Mouse (Mus musculus) heart, embryonic 10.5 days (tissue): ENCODE results near the gene Setd6. TPM values are rescaled to one million over a fixed set of nuclear protein-coding genes. Genes with fewer than 3 reads are reported as not detected.
A peak's percentile ranks its signal among the peaks of the same experiment; 100 is the strongest.

ENCODE experiments used
- DNase-seq: peaks from one replicate; pipeline ENCODE4 v3.0.0-alpha.2; 2017; ENCODE audit warnings: low spot score
- H3K27ac ChIP-seq: fragments of 300-500 bp; sonication (generic); 2 replicates; pipeline ENCODE4 v1.5.1; 2016; ENCODE audit warnings: mild to moderate bottlenecking
- H3K27me3 ChIP-seq: fragments of 300-500 bp; sonication (generic); 2 replicates; pipeline ENCODE4 v1.6.1; 2016; ENCODE audit warnings: mild to moderate bottlenecking; ENCODE audit not compliant: poor library complexity, insufficient read depth, severe bottlenecking
- H3K36me3 ChIP-seq: fragments of 300-500 bp; sonication (generic); 2 replicates; pipeline ENCODE4 v1.6.1; 2016; ENCODE audit warnings: mild to moderate bottlenecking, moderate library complexity
- H3K4me1 ChIP-seq: fragments of 300-500 bp; sonication (generic); 2 replicates; pipeline ENCODE4 v1.6.1; 2016; ENCODE audit warnings: mild to moderate bottlenecking
- H3K4me3 ChIP-seq: fragments of 300-500 bp; sonication (generic); 2 replicates; pipeline ENCODE4 v1.5.1; 2016; ENCODE audit warnings: mild to moderate bottlenecking, moderate library complexity
- H3K9me3 ChIP-seq: fragments of 300-500 bp; sonication (generic); 2 replicates; pipeline ENCODE4 v1.6.1; 2016; ENCODE audit warnings: mild to moderate bottlenecking, moderate library complexity
- WGBS: fragments of 180-500 bp; shearing (Covaris S2); methylation state at CpG from one replicate; pipeline ENCODE4 v1.1.7; 2016; 5-methylcytosine and 5-hydroxymethylcytosine counted together
- polyA plus RNA-seq: library from polyadenylated mRNA; unstranded; fragments of >200 nt; fragmentation: Nextera tagmentation; extraction: Ambion mirVana; gene quantifications from 2 replicates; pipeline ENCODE4 v1.2.1, GENCODE M21; 2016

The Setd6 gene
- 24.5 and 30.2 TPM in 2 replicates for polyA plus RNA-seq

GRCm38 (mm10) chr8:95715676-95716531 lies at the start of gene Setd6:
Gene Setd6, plus strand, starts transcription at chr8:95715881.
- peak; percentile 95 for DNase-seq
- H3K36me3 ChIP-seq: peaks cover 70% of the 10 kb centered on the region
- no peaks in the 10 kb centered on the region for H3K9me3 ChIP-seq
- peaks cover 36% of the 10 kb centered on the region for H3K4me1 ChIP-seq
- WGBS: 1% methylated on average over 79 of the region's 79 CpGs
- no peaks in the 10 kb centered on the region for H3K27me3 ChIP-seq
- peak within 1 kb of the TSS; percentile 95 for H3K4me3 ChIP-seq
- H3K27ac ChIP-seq: peak within 1 kb of the TSS; percentile 95

- Histone ChIP-seq H3K36me3 (no peaks in the 10 kb centered on the region), H3K4me3 (no peak overlapping the region), H3K4me1 (peaks cover 30% of the 10 kb centered on the region), H3K27me3 (peaks cover 9% of the 10 kb centered on the region), H3K27ac (no peak overlapping the region), H3K9me3 (no peaks in the 10 kb centered on the region; the same call in 1 of the 2 replicates)
- DNase-seq: no peak
- 53% methylated on average over 8 of the region's 8 CpGs for WGBS
Observed at GRCm38 (mm10) chr8:95668163-95668958, 47.3 kb upstream of the Setd6 start.

- Histone ChIP-seq H3K9me3 (no peaks in the 10 kb centered on the region; the same call in 1 of the 2 replicates), H3K36me3 (no peaks in the 10 kb centered on the region), H3K27me3 (peaks cover 22% of the 10 kb centered on the region), H3K4me3 (no peak overlapping the region), H3K4me1 (peaks cover 20% of the 10 kb centered on the region), H3K27ac (no peak overlapping the region)
- WGBS: 76% methylated on average over 2 of the region's 2 CpGs
- DNase-seq: no peak
Observed at GRCm38 (mm10) chr8:95669967-95670366, 45.7 kb upstream of the Setd6 start.

GRCm38 (mm10) chr8:95671861-95672260 lies 43.8 kb upstream of the Setd6 start:
- Histone ChIP-seq H3K4me1 (peaks cover 20% of the 10 kb centered on the region), H3K9me3 (no peaks in the 10 kb centered on the region; the same call in 1 of the 2 replicates), H3K27me3 (peaks cover 41% of the 10 kb centered on the region), H3K27ac (no peak overlapping the region), H3K4me3 (no peak overlapping the region), H3K36me3 (no peaks in the 10 kb centered on the region)
- 88% methylated on average over 6 of the region's 6 CpGs for WGBS
- DNase-seq: no peak

- H3K4me1 ChIP-seq: peaks cover 23% of the 10 kb centered on the region
- peaks cover 50% of the 10 kb centered on the region for H3K27me3 ChIP-seq
- no peaks in the 10 kb centered on the region for H3K9me3 ChIP-seq
- no peak for DNase-seq
- H3K4me3 ChIP-seq: no peak overlapping the region
- H3K36me3 ChIP-seq: no peaks in the 10 kb centered on the region
- H3K27ac ChIP-seq: no peak overlapping the region
- 62% methylated on average over 5 of the region's 5 CpGs for WGBS
Observed at GRCm38 (mm10) chr8:95672811-95673210, 42.9 kb upstream of the Setd6 start.

GRCm38 (mm10) chr8:95676631-95677030 lies 39.0 kb upstream of the Setd6 start, which contains the start of gene Ndrg4:
Gene Ndrg4, plus strand, starts transcription at chr8:95676980.
- Histone ChIP-seq H3K9me3 (no peaks in the 10 kb centered on the region), H3K4me3 (peak within 1 kb of the TSS; percentile 69), H3K27me3 (peaks cover 88% of the 10 kb centered on the region), H3K27ac (peak within 1 kb of the TSS; percentile 85), H3K36me3 (no peaks in the 10 kb centered on the region), H3K4me1 (peaks cover 15% of the 10 kb centered on the region)
- DNase-seq: no peak
- 40% methylated on average over 9 of the region's 9 CpGs for WGBS

- no peaks in the 10 kb centered on the region for H3K9me3 ChIP-seq
- under 1% methylated on average over 35 of the region's 48 CpGs for WGBS
- H3K27me3 ChIP-seq: peaks cover 91% of the 10 kb centered on the region
- no peak for DNase-seq
- H3K4me1 ChIP-seq: peaks cover 15% of the 10 kb centered on the region
- no peaks in the 10 kb centered on the region for H3K36me3 ChIP-seq
- peak overlapping the region; percentile 85 for H3K27ac ChIP-seq
- peak overlapping the region; percentile 69 for H3K4me3 ChIP-seq
Observed at GRCm38 (mm10) chr8:95677591-95678023, 38.1 kb upstream of the Setd6 start.

GRCm38 (mm10) chr8:95678024-95678611 lies 37.6 kb upstream of the Setd6 start:
- DNase-seq: no peak

GRCm38 (mm10) chr8:95688073-95688672 lies 27.5 kb upstream of the Setd6 start:
- 0 out of 2 replicates have a peak overlapping the region, but pooled peaks have one; percentile 22 for H3K27ac ChIP-seq
- no peaks in the 10 kb centered on the region for H3K9me3 ChIP-seq
- no peak for DNase-seq
- no peaks in the 10 kb centered on the region for H3K36me3 ChIP-seq
- no peak overlapping the region for H3K4me3 ChIP-seq
- WGBS: 72% methylated on average over 10 of the region's 10 CpGs
- H3K4me1 ChIP-seq: peaks cover 42% of the 10 kb centered on the region
- peaks cover 11% of the 10 kb centered on the region; the same call in 1 of the 2 replicates for H3K27me3 ChIP-seq

More at GRCm38 (mm10) chr8:95678024-95678611, 37.6 kb upstream of the Setd6 start:
- Histone ChIP-seq H3K9me3 (no peaks in the 10 kb centered on the region), H3K4me3 (peak overlapping the region; percentile 69), H3K27me3 (peaks cover 86% of the 10 kb centered on the region), H3K36me3 (no peaks in the 10 kb centered on the region), H3K27ac (peak overlapping the region; percentile 85), H3K4me1 (peaks cover 15% of the 10 kb centered on the region)
- under 1% methylated on average over 65 of the region's 70 CpGs for WGBS

GRCm38 (mm10) chr8:95690929-95691541 lies 24.6 kb upstream of the Setd6 start:
- Histone ChIP-seq H3K27me3 (peaks cover 32% of the 10 kb centered on the region), H3K4me1 (peaks cover 42% of the 10 kb centered on the region), H3K4me3 (no peak overlapping the region), H3K36me3 (no peaks in the 10 kb centered on the region), H3K27ac (peak overlapping the region; percentile 81), H3K9me3 (no peaks in the 10 kb centered on the region)
- no peak for DNase-seq
- WGBS: 40% methylated on average over 13 of the region's 13 CpGs

- peaks cover 47% of the 10 kb centered on the region for H3K27me3 ChIP-seq
- no peak for DNase-seq
- WGBS: 17% methylated on average over 6 of the region's 6 CpGs
- H3K4me1 ChIP-seq: peaks cover 41% of the 10 kb centered on the region
- H3K36me3 ChIP-seq: no peaks in the 10 kb centered on the region
- peak overlapping the region; percentile 72 for H3K27ac ChIP-seq
- no peaks in the 10 kb centered on the region for H3K9me3 ChIP-seq
- H3K4me3 ChIP-seq: no peak overlapping the region
Observed at GRCm38 (mm10) chr8:95694631-95695030, 21.1 kb upstream of the Setd6 start.

- peaks cover 60% of the 10 kb centered on the region for H3K27me3 ChIP-seq
- no peak for DNase-seq
- H3K4me1 ChIP-seq: peaks cover 22% of the 10 kb centered on the region
- H3K36me3 ChIP-seq: no peaks in the 10 kb centered on the region
- H3K9me3 ChIP-seq: no peaks in the 10 kb centered on the region
- WGBS: 68% methylated on average over 8 of the region's 8 CpGs
- peak overlapping the region; percentile 36; the same call in 1 of the 2 replicates for H3K27ac ChIP-seq
- H3K4me3 ChIP-seq: no peak overlapping the region
Observed at GRCm38 (mm10) chr8:95696661-95697060, 19.0 kb upstream of the Setd6 start.
